Mouse (Mus musculus) liver, embryonic 16.5 days (tissue): Measurements from ENCODE around the gene Tpk1. TPM values are rescaled to one million over a fixed set of nuclear protein-coding genes. Genes with fewer than 3 reads are reported as not detected.

Source experiments
- ATAC-seq: fragments of 200-750 bp; cut with Nextera tagmentation; 2 replicates; pipeline ENCODE4 v1.8.0; 2017; ENCODE audit warnings: low read depth, mild to moderate bottlenecking, moderate number of reproducible peaks, moderate library complexity
- H3K27ac ChIP-seq: fragments of 300-500 bp; sonication (generic); 2 replicates; pipeline ENCODE4 v1.5.1; 2014; ENCODE audit warnings: mild to moderate bottlenecking, low read length
- H3K27me3 ChIP-seq: fragments of 300-500 bp; sonication (generic); 2 replicates; pipeline ENCODE4 v1.6.1; 2014; ENCODE audit warnings: low read depth, low read length, mixed read lengths; ENCODE audit not compliant: control insufficient read depth, insufficient read depth
- H3K36me3 ChIP-seq: fragments of 300-500 bp; sonication (generic); 2 replicates; pipeline ENCODE4 v1.6.1; 2014; ENCODE audit warnings: mild to moderate bottlenecking; ENCODE audit not compliant: control insufficient read depth, insufficient read depth
- H3K4me1 ChIP-seq: fragments of 300-500 bp; sonication (generic); 2 replicates; pipeline ENCODE4 v1.6.1; 2014; ENCODE audit warnings: low read depth, low read length, mixed read lengths; ENCODE audit not compliant: control insufficient read depth
- H3K4me2 ChIP-seq: fragments of 300-500 bp; sonication (generic); 2 replicates; pipeline ENCODE4 v1.6.1; 2014; ENCODE audit warnings: low read depth, low read length, mixed read lengths
- H3K4me3 ChIP-seq: fragments of 300-500 bp; sonication (generic); 2 replicates; pipeline ENCODE4 v1.5.1; 2014; ENCODE audit warnings: low read depth, mild to moderate bottlenecking, low read length
- H3K9ac ChIP-seq: fragments of 300-500 bp; sonication (generic); 2 replicates; pipeline ENCODE4 v1.6.1; 2014; ENCODE audit warnings: low read depth, low read length
- H3K9me3 ChIP-seq: fragments of 300-500 bp; sonication (generic); replicated peaks from 2 replicates; pipeline ENCODE4 v1.6.1; 2016; ENCODE audit warnings: low read length; ENCODE audit not compliant: control insufficient read depth
- WGBS: fragments of 180-500 bp; shearing (Covaris S2); extraction: QIAGEN DNeasy Blood & Tissue Kit; methylation state at CpG from one replicate; pipeline ENCODE4 v1.1.7; 2014; ENCODE audit not compliant: insufficient replicate concordance; 5-methylcytosine and 5-hydroxymethylcytosine counted together
- polyA plus RNA-seq: library from polyadenylated mRNA; unstranded; fragments of >200 nt; fragmentation: Nextera tagmentation; extraction: Ambion mirVana; gene quantifications from 2 replicates; pipeline ENCODE4 v1.2.1, GENCODE M21; 2015

Gene Tpk1
- polyA plus RNA-seq, 1 experiment from 2014 or later, result 8.4 TPM

- H3K36me3 ChIP-seq, result no peaks in the 10 kb centered on the region
- no peak overlapping the region for H3K27ac ChIP-seq
- WGBS, result 67% methylated on average over 3 of the region's 3 CpGs
- no peak for ATAC-seq
- no peaks in the 10 kb centered on the region for H3K4me1 ChIP-seq
- H3K9me3 ChIP-seq, result no peaks in the 10 kb centered on the region
- H3K27me3 ChIP-seq, result no peaks in the 10 kb centered on the region
- H3K4me2 ChIP-seq, result no peak overlapping the region
- no peak overlapping the region for H3K9ac ChIP-seq
- H3K4me3 ChIP-seq, result no peak overlapping the region
Measured at GRCm38 (mm10) chr6:43403076-43403475, 263.0 kb downstream of the Tpk1 start.

- H3K9ac ChIP-seq, result no peak overlapping the region
- H3K4me1 ChIP-seq, result no peaks in the 10 kb centered on the region
- 57% methylated on average over 6 of the region's 6 CpGs for WGBS
- H3K27me3 ChIP-seq, result no peaks in the 10 kb centered on the region
- no peak for ATAC-seq
- H3K36me3 ChIP-seq, result no peaks in the 10 kb centered on the region
- H3K9me3 ChIP-seq, result no peaks in the 10 kb centered on the region
- no peak overlapping the region for H3K27ac ChIP-seq
- no peak overlapping the region for H3K4me3 ChIP-seq
- no peak overlapping the region for H3K4me2 ChIP-seq
Measured at GRCm38 (mm10) chr6:43402219-43402997, 263.7 kb downstream of the Tpk1 start.

- Histone ChIP-seq H3K4me3 (no peak overlapping the region), H3K4me1 (no peaks in the 10 kb centered on the region), H3K27ac (no peak overlapping the region), H3K27me3 (no peaks in the 10 kb centered on the region), H3K4me2 (no peak overlapping the region), H3K9ac (no peak overlapping the region), H3K36me3 (no peaks in the 10 kb centered on the region), H3K9me3 (no peaks in the 10 kb centered on the region)
- ATAC-seq, result no peak
- WGBS, result 50% methylated on average over 1 of the region's 1 CpGs
Measured at GRCm38 (mm10) chr6:43396426-43396825, 269.7 kb downstream of the Tpk1 start.

- ATAC-seq, result no peak
- Histone ChIP-seq H3K9ac (no peak overlapping the region), H3K27me3 (no peaks in the 10 kb centered on the region), H3K9me3 (no peaks in the 10 kb centered on the region), H3K4me1 (no peaks in the 10 kb centered on the region), H3K4me2 (no peak overlapping the region), H3K27ac (no peak overlapping the region), H3K4me3 (no peak overlapping the region), H3K36me3 (no peaks in the 10 kb centered on the region)
- WGBS, result 60% methylated on average over 2 of the region's 2 CpGs
Measured at GRCm38 (mm10) chr6:43395538-43395937, 270.5 kb downstream of the Tpk1 start.

GRCm38 (mm10) chr6:43391358-43391757 lies 274.7 kb downstream of the Tpk1 start:
- no peak overlapping the region for H3K4me3 ChIP-seq
- no peaks in the 10 kb centered on the region for H3K36me3 ChIP-seq
- no peak overlapping the region for H3K27ac ChIP-seq
- no peak for ATAC-seq
- no peaks in the 10 kb centered on the region for H3K9me3 ChIP-seq
- no peak overlapping the region for H3K4me2 ChIP-seq
- 28% methylated on average over 1 of the region's 1 CpGs for WGBS
- H3K27me3 ChIP-seq, result no peaks in the 10 kb centered on the region
- no peaks in the 10 kb centered on the region for H3K4me1 ChIP-seq
- H3K9ac ChIP-seq, result no peak overlapping the region

GRCm38 (mm10) chr6:43387273-43387672 lies 278.8 kb downstream of the Tpk1 start:
- H3K4me2 ChIP-seq, result no peak overlapping the region
- ATAC-seq, result peak; percentile 24; the same call in 1 of the 2 replicates
- 47% methylated on average over 1 of the region's 1 CpGs for WGBS
- no peaks in the 10 kb centered on the region for H3K9me3 ChIP-seq
- no peak overlapping the region for H3K9ac ChIP-seq
- H3K4me3 ChIP-seq, result no peak overlapping the region
- no peaks in the 10 kb centered on the region for H3K27me3 ChIP-seq
- H3K36me3 ChIP-seq, result no peaks in the 10 kb centered on the region
- no peak overlapping the region for H3K27ac ChIP-seq
- no peaks in the 10 kb centered on the region for H3K4me1 ChIP-seq

- ATAC-seq, result no peak
Measured at GRCm38 (mm10) chr6:43384841-43385240, 281.2 kb downstream of the Tpk1 start.

GRCm38 (mm10) chr6:43384304-43384703 lies 281.8 kb downstream of the Tpk1 start:
- Histone ChIP-seq H3K27ac (no peak overlapping the region), H3K27me3 (no peaks in the 10 kb centered on the region), H3K4me1 (no peaks in the 10 kb centered on the region), H3K36me3 (no peaks in the 10 kb centered on the region), H3K9ac (no peak overlapping the region), H3K4me3 (no peak overlapping the region), H3K4me2 (no peak overlapping the region), H3K9me3 (no peaks in the 10 kb centered on the region)
- WGBS, result 46% methylated on average over 3 of the region's 3 CpGs
- ATAC-seq, result no peak

More at GRCm38 (mm10) chr6:43384841-43385240, 281.2 kb downstream of the Tpk1 start:
- H3K36me3 ChIP-seq, result no peaks in the 10 kb centered on the region
- no peak overlapping the region for H3K9ac ChIP-seq
- H3K4me1 ChIP-seq, result no peaks in the 10 kb centered on the region
- H3K27ac ChIP-seq, result no peak overlapping the region
- no peak overlapping the region for H3K4me3 ChIP-seq
- no peak overlapping the region for H3K4me2 ChIP-seq
- no peaks in the 10 kb centered on the region for H3K27me3 ChIP-seq
- no peaks in the 10 kb centered on the region for H3K9me3 ChIP-seq
- 57% methylated on average over 3 of the region's 3 CpGs for WGBS

GRCm38 (mm10) chr6:43382750-43383149 lies 283.3 kb downstream of the Tpk1 start:
- Histone ChIP-seq H3K9ac (no peak overlapping the region), H3K27me3 (no peaks in the 10 kb centered on the region), H3K4me2 (no peak overlapping the region), H3K4me1 (no peaks in the 10 kb centered on the region), H3K9me3 (no peaks in the 10 kb centered on the region), H3K4me3 (no peak overlapping the region), H3K27ac (no peak overlapping the region), H3K36me3 (no peaks in the 10 kb centered on the region)
- ATAC-seq, result no peak
- 58% methylated on average over 3 of the region's 3 CpGs for WGBS
